Mouse (Mus musculus): Measurements from ENCODE around the gene Tcp1. TPM values are rescaled to one million over a fixed set of nuclear protein-coding genes. Genes with fewer than 3 reads are reported as not detected.

The Tcp1 gene
- 200 TPM for polyA plus RNA-seq (2017; shearing (Covaris generic))

GRCm38 (mm10) chr17:12915488-12915880 is at the start of gene Tcp1:
Gene Tcp1 (plus strand): TSS chr17:12915701.

DNA sequence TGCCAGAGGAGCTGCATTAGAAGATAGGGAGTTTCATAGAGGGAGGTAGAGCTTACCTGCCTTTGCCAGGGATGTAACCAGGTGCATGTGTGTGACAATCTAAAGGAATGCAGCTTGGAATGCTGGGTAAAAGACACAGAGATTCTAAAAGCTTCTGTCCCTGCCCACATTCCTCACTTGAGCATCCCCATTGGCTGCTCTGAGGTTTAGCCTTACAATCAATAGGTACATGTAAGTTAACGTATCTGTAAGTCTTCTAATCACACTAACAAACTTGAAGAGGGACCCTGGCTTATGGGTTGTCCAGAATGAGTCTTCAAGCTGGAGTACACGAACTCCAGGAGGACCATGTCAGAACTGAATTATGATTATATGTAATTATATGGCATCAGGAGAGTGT is 47.5 kb upstream of the Tcp1 start, which contains the start of gene Mas1:
Gene Mas1 (minus strand): TSS at position 101 of the 400 bp plus-strand sequence.

DNA sequence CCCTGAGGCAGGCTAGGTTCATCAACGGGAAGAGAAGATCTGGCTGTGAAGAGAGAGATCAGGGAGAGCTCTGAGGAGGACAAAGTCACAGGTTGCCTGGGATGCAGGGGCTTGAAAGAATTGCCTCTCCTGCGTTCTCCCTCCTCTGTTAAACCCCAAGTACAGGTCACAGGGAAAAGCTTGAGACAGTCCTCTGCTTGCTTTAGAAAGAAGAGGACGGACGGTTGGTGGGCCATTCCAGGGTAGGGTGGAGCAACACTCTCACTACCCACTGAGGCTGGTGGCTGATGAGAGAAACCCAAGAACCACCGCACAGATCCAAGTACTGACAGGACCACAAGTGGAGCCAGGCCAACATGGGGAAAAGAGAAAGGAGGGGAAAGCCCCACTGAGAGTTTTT is 39.8 kb upstream of the Tcp1 start, which contains the start of gene Mrgprh:
Gene Mrgprh (plus strand): TSS at position 301 of the 400 bp plus-strand sequence.

DNA sequence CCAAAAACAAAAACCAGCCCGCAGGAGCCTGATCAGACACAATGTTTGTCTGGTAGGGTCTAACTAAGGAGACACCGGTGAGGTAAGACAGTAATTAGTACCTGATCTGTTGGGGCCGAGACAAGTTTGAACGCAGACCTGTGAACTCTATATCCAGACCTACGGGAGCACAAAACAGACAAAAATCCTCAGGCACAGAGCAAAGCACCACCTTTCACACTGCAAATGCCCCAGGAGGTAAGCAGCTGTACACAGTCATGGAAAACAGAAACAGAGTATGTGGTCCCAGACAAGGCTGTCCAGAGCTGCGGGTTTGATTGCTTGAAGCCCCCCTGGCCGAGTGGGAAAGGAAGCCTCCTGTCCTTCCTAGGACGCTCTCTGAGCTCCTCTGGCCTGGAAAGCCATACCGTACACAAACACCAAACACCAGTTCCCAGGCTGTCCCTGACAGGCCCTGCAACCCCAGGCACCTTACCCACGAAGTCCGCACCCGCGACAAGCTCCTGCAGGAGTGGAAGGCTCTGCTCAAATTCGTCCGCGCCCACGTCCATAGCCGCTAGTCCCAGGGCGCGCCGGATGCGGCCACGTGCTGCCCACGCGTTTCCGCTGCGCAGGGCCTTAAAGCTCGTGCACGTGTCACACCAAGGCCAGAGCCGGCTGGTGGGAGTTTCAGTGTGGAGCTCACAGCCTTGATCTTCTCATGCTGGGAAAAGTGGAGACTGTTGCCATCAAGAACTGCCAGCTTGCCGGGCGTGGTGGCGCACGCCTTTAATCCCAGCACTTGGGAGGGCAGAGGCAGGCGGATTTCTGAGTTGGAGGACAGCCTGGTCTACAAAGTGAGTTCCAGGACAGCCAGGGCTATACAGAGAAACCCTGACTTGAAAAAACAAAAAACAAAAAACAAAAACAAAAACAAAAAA is 5.9 kb upstream of the Tcp1 start, which contains the start of gene Pnldc1:
Gene Pnldc1 (minus strand): TSS at position 870 of the 920 bp plus-strand sequence.

GRCm38 (mm10) chr17:12915881-12916583 is 531 bp downstream of the Tcp1 start, which contains the start of gene Mrpl18:
Gene Mrpl18 (minus strand): TSS chr17:12916345.

GRCm38 (mm10) chr17:12940151-12940805 is 24.8 kb downstream of the Tcp1 start, which contains the start of gene Acat3:
Gene Acat3 (minus strand): TSS chr17:12940600.

DNA sequence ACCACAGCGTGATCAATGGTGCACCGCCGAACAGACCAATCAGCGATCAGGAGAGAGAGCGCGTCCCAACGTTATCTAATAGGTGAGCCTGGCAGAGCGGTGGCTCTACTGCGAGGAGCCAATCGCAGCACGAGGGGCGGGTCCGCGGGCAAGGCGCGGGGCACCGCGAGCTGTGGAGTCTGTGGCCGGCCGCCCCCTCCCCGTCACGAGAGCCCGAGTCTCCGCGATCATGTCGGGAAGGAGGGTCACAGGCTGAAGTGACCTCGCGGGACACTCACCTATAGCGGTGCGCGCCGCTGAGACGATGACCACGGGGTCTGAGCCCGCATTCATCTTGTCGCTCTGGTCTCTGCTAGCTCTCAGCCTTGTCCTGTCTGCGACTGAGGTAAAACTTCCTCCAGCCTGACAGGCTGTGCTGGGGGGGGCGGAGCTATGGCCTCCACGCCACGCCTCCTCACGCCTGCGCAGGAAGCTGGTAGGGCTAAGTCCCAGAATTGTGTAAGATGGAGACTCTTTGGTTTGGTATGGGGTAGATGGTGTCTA is 44.9 kb downstream of the Tcp1 start, which contains the start of gene Acat2:
Gene Acat2 (minus strand): TSS at position 417 of the 543 bp plus-strand sequence.

Other genes starting within 250 kb of the Tcp1 start
- not detected for gene Slc22a1, start 239.9 kb upstream of the Tcp1 start, polyA plus RNA-seq (2017; shearing (Covaris generic))
- 30.6 TPM for gene Igf2r, start 146.0 kb upstream of the Tcp1 start, polyA plus RNA-seq (2017; shearing (Covaris generic))
- 0.59 TPM for gene Mas1, start 47.6 kb upstream of the Tcp1 start, polyA plus RNA-seq (2017; shearing (Covaris generic))
- gene Mrgprh, start 39.7 kb upstream of the Tcp1 start, polyA plus RNA-seq (2017; shearing (Covaris generic)), result not detected
- 0.25 TPM for gene Pnldc1, start 5.5 kb upstream of the Tcp1 start, polyA plus RNA-seq (2017; shearing (Covaris generic))
- 57.8 TPM for gene Mrpl18, start 644 bp downstream of the Tcp1 start, polyA plus RNA-seq (2017; shearing (Covaris generic))
- gene Acat3, start 24.9 kb downstream of the Tcp1 start, polyA plus RNA-seq (2017; shearing (Covaris generic)), result 0.66 TPM
- gene Acat2, start 45.0 kb downstream of the Tcp1 start, polyA plus RNA-seq (2017; shearing (Covaris generic)), result 34.7 TPM
- 77.8 TPM for gene Wtap, start 78.5 kb downstream of the Tcp1 start, polyA plus RNA-seq (2017; shearing (Covaris generic))
- gene Sod2, start 91.1 kb downstream of the Tcp1 start, polyA plus RNA-seq (2017; shearing (Covaris generic)), result 97.5 TPM
- not detected for gene Gpr31b, start 136.6 kb downstream of the Tcp1 start, polyA plus RNA-seq (2017; shearing (Covaris generic))
- 0.27 TPM for gene Tcp10b, start 145.4 kb downstream of the Tcp1 start, polyA plus RNA-seq (2017; shearing (Covaris generic))
- not detected for gene Unc93a, start 216.1 kb downstream of the Tcp1 start, polyA plus RNA-seq (2017; shearing (Covaris generic))

Data from effector memory CD4-positive, alpha-beta T cell, adult 5 months (primary cell).